Mouse (Mus musculus) erythroblast, embryonic 14.5 days (primary cell): ENCODE results near the gene Gm20431. TPM values are rescaled to one million over a fixed set of nuclear protein-coding genes. Genes with fewer than 3 reads are reported as not detected.
"Not testable (repeated sequence)": the region's sequence is repeated elsewhere in the genome, so short reads cannot be mapped to it uniquely, and the experiment has no call there.

Source experiments
- H3K27me3 ChIP-seq: 2 replicates; pipeline ENCODE4 v1.6.1; 2012; ENCODE audit warnings: inconsistent platforms; ENCODE audit not compliant: control insufficient read depth
- H3K36me3 ChIP-seq: 2 replicates; pipeline ENCODE4 v1.6.1; 2012; ENCODE audit warnings: mild to moderate bottlenecking, inconsistent platforms; ENCODE audit not compliant: control insufficient read depth
- H3K4me1 ChIP-seq: 2 replicates; pipeline ENCODE4 v1.6.1; 2012; ENCODE audit warnings: inconsistent platforms; ENCODE audit not compliant: control insufficient read depth
- H3K4me3 ChIP-seq: replicated peaks from 2 replicates; pipeline ENCODE3; 2012; ENCODE audit warnings: moderate library complexity, mild to moderate bottlenecking, inconsistent platforms
- H3K9me3 ChIP-seq: 2 replicates; pipeline ENCODE4 v1.6.1; 2012; ENCODE audit warnings: low read length, inconsistent platforms, mixed read lengths; ENCODE audit not compliant: control insufficient read depth
- GATA1 ChIP-seq: IDR thresholded peaks from 2 replicates; pipeline ENCODE4 v1.6.1; 2012; ENCODE audit warnings: low read length, inconsistent platforms, mixed read lengths
- TAL1 ChIP-seq: IDR thresholded peaks from 3 replicates; pipeline ENCODE4 v1.6.1; 2012; ENCODE audit warnings: low read length, inconsistent platforms, mixed read lengths
- polyA plus RNA-seq: library from polyadenylated mRNA; stranded (reverse); fragments of >175 nt; gene quantifications from 2 replicates; pipeline ENCODE4 v1.2.3, GENCODE M21; 2012

Gene Gm20431
- polyA plus RNA-seq, 1 experiment = not detected

- Histone ChIP-seq H3K27me3 (peaks cover 3% of the 10 kb centered on the region; the same call in 1 of the 2 replicates), H3K36me3 (peaks cover 63% of the 10 kb centered on the region), H3K4me1 (peaks cover 60% of the 10 kb centered on the region), H3K9me3 (no peaks in the 10 kb centered on the region), H3K4me3 (no peak overlapping the region)
- TF ChIP-seq TAL1 (no peak), GATA1 (no peak)
These were observed 4.4 kb downstream of the Gm20431 start for GRCm38 (mm10) chr2:167656629-167657478.

GRCm38 (mm10) chr2:167654911-167655600, 6.2 kb downstream of the Gm20431 start:
- no peaks in the 10 kb centered on the region for H3K9me3 ChIP-seq
- H3K27me3 ChIP-seq = no peaks in the 10 kb centered on the region
- TF ChIP-seq GATA1 (no peak), TAL1 (no peak)
- H3K4me1 ChIP-seq = peaks cover 45% of the 10 kb centered on the region
- no peak overlapping the region for H3K4me3 ChIP-seq
- peaks cover 78% of the 10 kb centered on the region for H3K36me3 ChIP-seq

- Histone ChIP-seq H3K9me3 (no peaks in the 10 kb centered on the region), H3K4me1 (peaks cover 21% of the 10 kb centered on the region), H3K4me3 (no peak overlapping the region), H3K36me3 (peaks cover 77% of the 10 kb centered on the region), H3K27me3 (no peaks in the 10 kb centered on the region)
- TF ChIP-seq GATA1 = no peak
- TF ChIP-seq TAL1 = no peak
These were observed 8.6 kb downstream of the Gm20431 start for GRCm38 (mm10) chr2:167652694-167653093.

GRCm38 (mm10) chr2:167651622-167652021, 9.7 kb downstream of the Gm20431 start:
- no peaks in the 10 kb centered on the region for H3K27me3 ChIP-seq

GRCm38 (mm10) chr2:167649290-167650032, 11.8 kb downstream of the Gm20431 start:
- Histone ChIP-seq H3K9me3 (no peaks in the 10 kb centered on the region), H3K27me3 (no peaks in the 10 kb centered on the region), H3K4me3 (no peak overlapping the region), H3K36me3 (peaks cover 84% of the 10 kb centered on the region), H3K4me1 (peaks cover 9% of the 10 kb centered on the region)
- TF ChIP-seq TAL1 (no peak), GATA1 (no peak)

More at GRCm38 (mm10) chr2:167651622-167652021, 9.7 kb downstream of the Gm20431 start:
- Histone ChIP-seq H3K36me3 (peaks cover 73% of the 10 kb centered on the region), H3K4me3 (no peak overlapping the region), H3K4me1 (peaks cover 12% of the 10 kb centered on the region), H3K9me3 (no peaks in the 10 kb centered on the region)
- TF ChIP-seq GATA1 (no peak), TAL1 (no peak)

- no peak overlapping the region for H3K4me3 ChIP-seq
- TF ChIP-seq GATA1 = no peak
- peaks cover 1% of the 10 kb centered on the region for H3K4me1 ChIP-seq
- no peaks in the 10 kb centered on the region for H3K27me3 ChIP-seq
- H3K9me3 ChIP-seq = no peaks in the 10 kb centered on the region
- peaks cover 70% of the 10 kb centered on the region for H3K36me3 ChIP-seq
These were observed 14.9 kb downstream of the Gm20431 start for GRCm38 (mm10) chr2:167646411-167646810.

GRCm38 (mm10) chr2:167643356-167644052, 17.8 kb downstream of the Gm20431 start:
- not testable (repeated sequence) for H3K27me3 ChIP-seq, H3K9me3 ChIP-seq, H3K4me3 ChIP-seq, H3K4me1 ChIP-seq
- peaks cover 51% of the 10 kb centered on the region for H3K36me3 ChIP-seq

- TF ChIP-seq TAL1 (no peak), GATA1 (no peak)
- Histone ChIP-seq H3K4me3 (no peak overlapping the region), H3K4me1 (peaks cover 15% of the 10 kb centered on the region), H3K9me3 (peaks cover 3% of the 10 kb centered on the region), H3K36me3 (peaks cover 41% of the 10 kb centered on the region), H3K27me3 (no peaks in the 10 kb centered on the region)
These were observed 19.1 kb downstream of the Gm20431 start for GRCm38 (mm10) chr2:167642164-167642563.
